Mouse (Mus musculus) megakaryocyte-erythroid progenitor cell, adult 5-6 weeks (primary cell): ENCODE results near the gene Hmgb3. TPM values are rescaled to one million over a fixed set of nuclear protein-coding genes. Genes with fewer than 3 reads are reported as not detected.

Experiments
- ATAC-seq: replicated peaks from 2 replicates; pipeline ENCODE4 v1.8.0; 2016; ENCODE audit warnings: mild to moderate bottlenecking, inconsistent platforms; ENCODE audit not compliant: severe bottlenecking, poor library complexity, low FRiP score, low TSS enrichment
- total RNA-seq, 2 experiments: library from RNA; stranded (forward) in 1 of 2; stranded (reverse) in 1 of 2; fragments of 200-1000, 215-1000 nt in 1 of 2; fragments of >200 nt in 1 of 2; fragmentation: Nextera tagmentation in 1 of 2; gene quantifications; 2 replicates each; pipeline ENCODE4 v1.2.3; 2014 to 2017

The Hmgb3 gene
- total RNA-seq, 2 experiments from 2014 or later, result 321 to 584 TPM

DNA sequence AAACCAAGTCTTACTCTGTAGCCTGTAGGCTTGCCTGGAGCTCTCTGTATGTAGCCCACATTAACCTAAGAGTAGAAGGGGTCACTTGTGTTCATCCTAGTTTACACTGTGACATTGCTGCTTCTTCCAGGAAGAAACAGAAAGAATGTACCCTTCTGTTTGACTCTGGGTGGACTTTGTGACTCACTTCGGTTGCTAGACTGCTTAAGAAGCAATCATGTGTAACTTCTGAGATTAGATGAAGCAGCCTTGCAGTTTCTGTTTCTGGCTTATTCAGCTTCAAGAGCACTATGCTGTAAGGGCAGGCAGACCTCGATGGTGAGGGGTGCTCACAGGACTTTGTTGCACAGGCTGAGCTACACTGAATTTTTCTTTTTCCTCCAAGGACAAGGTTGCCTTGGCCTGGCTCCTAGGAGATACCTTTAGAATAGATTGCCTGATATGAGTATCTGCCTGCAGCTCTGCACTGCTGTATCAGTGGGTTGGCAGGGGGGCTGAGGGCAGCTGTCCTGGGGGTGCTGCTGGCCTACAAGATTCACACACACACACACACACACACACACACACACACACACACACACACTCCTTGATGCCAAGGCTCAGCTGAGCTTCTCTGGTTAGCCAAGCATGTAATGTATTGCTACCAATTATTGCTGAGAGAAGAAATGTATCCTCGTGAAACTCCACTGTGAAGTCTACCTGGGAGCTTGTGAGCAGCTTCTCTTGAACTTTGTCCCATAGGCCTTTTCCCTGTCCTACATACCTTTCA is 17.6 kb downstream of the Hmgb3 start:
- ATAC-seq, result no peak

DNA sequence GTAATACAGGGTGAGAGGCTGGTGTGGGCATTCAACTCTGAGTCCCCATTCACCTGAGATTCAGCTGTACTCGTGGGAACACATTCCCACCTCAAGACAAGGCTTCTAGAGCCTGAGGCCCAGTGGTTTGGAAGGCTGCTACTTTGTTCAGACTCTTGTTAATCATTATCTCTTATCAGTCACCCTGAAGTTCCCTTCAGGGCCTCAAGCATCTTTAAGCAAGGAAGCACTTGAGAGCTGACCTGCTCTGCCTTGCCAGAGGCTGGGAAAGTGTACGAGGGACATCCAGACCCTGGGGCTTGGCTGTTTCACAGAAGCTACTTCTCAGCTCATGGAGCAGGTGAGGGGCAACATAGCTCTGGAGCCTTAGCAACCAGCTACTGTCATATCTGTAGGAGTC is 19.8 kb downstream of the Hmgb3 start:
- peak; percentile 52; the same call in 1 of the 2 replicates for ATAC-seq

DNA sequence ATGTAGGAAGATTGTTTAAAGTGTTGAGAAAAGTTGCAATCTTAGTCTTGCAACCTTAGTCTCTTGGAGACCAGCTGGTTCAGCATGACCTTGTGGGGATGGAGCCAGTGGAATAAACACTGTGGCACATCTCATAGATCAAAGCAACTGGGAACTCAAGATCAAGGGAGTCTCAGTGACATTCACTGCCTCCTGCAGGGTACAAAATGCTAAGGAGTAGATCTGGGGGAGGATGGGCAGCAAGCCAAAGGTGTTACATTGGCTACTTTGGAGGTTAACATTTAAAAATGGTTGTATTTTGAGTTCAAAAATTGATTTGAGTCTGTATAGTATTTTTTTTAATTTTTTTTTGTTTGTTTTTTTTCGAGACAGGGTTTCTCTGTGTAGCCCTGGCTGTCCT is 33.5 kb downstream of the Hmgb3 start:
- ATAC-seq, result no peak

DNA sequence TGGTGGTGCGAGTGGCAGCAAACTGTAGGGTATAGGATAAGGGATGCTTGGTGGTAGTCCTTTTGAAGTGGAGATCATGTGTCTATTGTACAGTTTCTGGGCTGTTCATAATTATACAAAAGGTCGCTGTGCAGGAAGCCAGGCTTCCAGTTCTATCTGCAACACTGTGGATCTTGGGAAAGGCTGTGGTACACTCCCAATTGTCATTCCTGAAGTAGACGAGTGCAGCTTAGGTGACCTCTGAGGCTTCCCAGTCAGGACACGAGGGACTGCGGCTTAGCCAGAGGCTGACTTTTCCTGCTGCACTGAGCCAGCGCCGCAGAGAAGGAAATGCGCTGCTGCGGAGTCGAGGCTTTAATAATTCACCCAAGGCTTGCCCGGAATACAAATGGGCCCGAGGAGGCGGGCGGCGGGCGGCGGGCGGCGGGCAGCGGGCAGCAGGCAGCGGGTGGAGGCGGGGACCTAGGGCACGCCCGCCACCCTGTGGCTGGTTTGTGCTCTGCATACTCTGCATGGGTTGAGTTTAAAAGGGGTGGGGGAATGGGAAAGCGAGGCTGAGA is 45.4 kb downstream of the Hmgb3 start:
- ATAC-seq, result peak; percentile 98

Other genes with a start within 250 kb of the Hmgb3 start
- gene Mtmr1, start 191.2 kb upstream of the Hmgb3 start, total RNA-seq (2014; fragmentation: Nextera tagmentation), result 18.2 and 20.3 TPM in 2 replicates
- 23.1 and 24.2 TPM in 2 replicates for gene Mtmr1, start 191.2 kb upstream of the Hmgb3 start, total RNA-seq (2017)
- gene Cd99l2, start 63.1 kb upstream of the Hmgb3 start, total RNA-seq (2014; fragmentation: Nextera tagmentation), result 11.0 and 13.3 TPM in 2 replicates
- gene Cd99l2, start 63.1 kb upstream of the Hmgb3 start, total RNA-seq (2017), result 18.9 and 20.3 TPM in 2 replicates
- not detected in 2 replicates for gene Gpr50, start 107.7 kb downstream of the Hmgb3 start, total RNA-seq (2014; fragmentation: Nextera tagmentation)
- gene Gpr50, start 107.7 kb downstream of the Hmgb3 start, total RNA-seq (2017), result not detected in 2 replicates